Mouse (Mus musculus) spleen, embryonic (tissue): ENCODE data around the gene Ankrd39.

Experiments used
- CTCF ChIA-PET: fragments of 350-600 bp; sonication (Branson Sonifier 250); formaldehyde crosslinking; loops from one replicate; lab custom pipeline; 2022; lab: Charles Lee

The Ankrd39 gene

GRCm38 (mm10) chr1:36554633-36555399 is 7.6 kb upstream of the Ankrd39 start:
- CTCF ChIA-PET: interaction anchor here (0.6 kb wide), 1 partner anchor 127 kb away, joined by 4 read pairs; no protein-coding TSS in a partner anchor

GRCm38 (mm10) chr1:36552506-36552905 is 5.3 kb upstream of the Ankrd39 start:
- CTCF ChIA-PET: no interaction called here

GRCm38 (mm10) chr1:36551904-36552303 is 4.7 kb upstream of the Ankrd39 start:
- CTCF ChIA-PET: no interaction called here

GRCm38 (mm10) chr1:36550075-36550863 is 3.0 kb upstream of the Ankrd39 start:
- CTCF ChIA-PET: interaction anchor here (0.6 kb wide), 1 partner anchor 17 kb away, joined by 6 read pairs; no protein-coding TSS in a partner anchor

GRCm38 (mm10) chr1:36549491-36549890 is 2.2 kb upstream of the Ankrd39 start:
- CTCF ChIA-PET: interaction anchor here (0.6 kb wide), 1 partner anchor 17 kb away, joined by 6 read pairs; no protein-coding TSS in a partner anchor

- CTCF ChIA-PET: no interaction called here
Observed at GRCm38 (mm10) chr1:36548771-36549170, 1.5 kb upstream of the Ankrd39 start.

- CTCF ChIA-PET: interaction anchor here (1.2 kb wide), 1 partner anchor 9 kb away, joined by 7 read pairs; no protein-coding TSS in a partner anchor
Observed at GRCm38 (mm10) chr1:36547981-36548598, 845 bp upstream of the Ankrd39 start.

- CTCF ChIA-PET: interaction anchor here (0.6 kb wide), 1 partner anchor 500 kb away, joined by 3 read pairs; no protein-coding TSS in a partner anchor
Observed at GRCm38 (mm10) chr1:36545845-36546600, 1.2 kb downstream of the Ankrd39 start.

GRCm38 (mm10) chr1:36545382-36545781 is 1.9 kb downstream of the Ankrd39 start:
- CTCF ChIA-PET: no interaction called here

- CTCF ChIA-PET: no interaction called here
Observed at GRCm38 (mm10) chr1:36542925-36543324, 4.3 kb downstream of the Ankrd39 start.

GRCm38 (mm10) chr1:36541844-36542243 is 5.4 kb downstream of the Ankrd39 start:
- CTCF ChIA-PET: no interaction called here

- CTCF ChIA-PET: no interaction called here
Observed at GRCm38 (mm10) chr1:36540807-36541206, 6.4 kb downstream of the Ankrd39 start.

GRCm38 (mm10) chr1:36540132-36540531 is 7.1 kb downstream of the Ankrd39 start:
- CTCF ChIA-PET: interaction anchor here (0.6 kb wide), 1 partner anchor 184 kb away, joined by 3 read pairs; no protein-coding TSS in a partner anchor

GRCm38 (mm10) chr1:36539186-36539585 is 8.1 kb downstream of the Ankrd39 start, which contains the start of gene Gm42417:
Gm42417 (minus strand) TSS chr1:36539429.
- CTCF ChIA-PET: no interaction called here

GRCm38 (mm10) chr1:36538727-36539126 is 8.5 kb downstream of the Ankrd39 start:
- CTCF ChIA-PET: no interaction called here

- CTCF ChIA-PET: interaction anchor here (0.6 kb wide), 2 partner anchors 18 to 170 kb away, joined by 3 to 14 read pairs; no protein-coding TSS in a partner anchor
Observed at GRCm38 (mm10) chr1:36536783-36537182, 10.5 kb downstream of the Ankrd39 start, which contains the start of gene Ankrd23. Ankrd23 (minus strand) TSS chr1:36536883.

- CTCF ChIA-PET: no interaction called here
Observed at GRCm38 (mm10) chr1:36536397-36536728, 10.9 kb downstream of the Ankrd39 start.

GRCm38 (mm10) chr1:36535477-36536396 is 11.5 kb downstream of the Ankrd39 start:
- CTCF ChIA-PET: no interaction called here

- CTCF ChIA-PET: no interaction called here
Observed at GRCm38 (mm10) chr1:36534595-36535058, 12.6 kb downstream of the Ankrd39 start.

GRCm38 (mm10) chr1:36533546-36533945 is 13.7 kb downstream of the Ankrd39 start:
- CTCF ChIA-PET: no interaction called here
